Mouse (Mus musculus): ENCODE data around the gene Sh3bgrl.
"Not testable (repeated sequence)": the region's sequence is repeated elsewhere in the genome, so short reads cannot be mapped to it uniquely, and the experiment has no call there.

Sh3bgrl gene

GRCm38 (mm10) chrX:109095245-109096242 lies at the start of gene Sh3bgrl:
Gene Sh3bgrl, plus strand, starts transcription at chrX:109095365.
- TF ChIP-seq NANOG (IDR thresholded peaks at IDR 0.05; ENCODE audit: borderline replicate concordance, low read length) (no peak), POU5F1 (IDR thresholded peaks at IDR 0.05; ENCODE audit: borderline replicate concordance, low read length) (no peak), CTCF (conservative IDR thresholded peaks at IDR 0.05; ENCODE audit: low read length) (no peak)
- no peaks in the 10 kb centered on the region for H3K27me3 ChIP-seq (ENCODE audit: insufficient read depth, low read length)
- H3K4me1 ChIP-seq (replicated peaks; ENCODE audit: low read depth, low read length), result no peaks in the 10 kb centered on the region
- H3K9me3 ChIP-seq (ENCODE audit: low read length), result no peaks in the 10 kb centered on the region
- H3K36me3 ChIP-seq (ENCODE audit: insufficient read depth, low read length), result no peaks in the 10 kb centered on the region
- peak within 1 kb of the TSS; percentile 68 for H3K4me3 ChIP-seq (replicated peaks; ENCODE audit: low read length)

DNA sequence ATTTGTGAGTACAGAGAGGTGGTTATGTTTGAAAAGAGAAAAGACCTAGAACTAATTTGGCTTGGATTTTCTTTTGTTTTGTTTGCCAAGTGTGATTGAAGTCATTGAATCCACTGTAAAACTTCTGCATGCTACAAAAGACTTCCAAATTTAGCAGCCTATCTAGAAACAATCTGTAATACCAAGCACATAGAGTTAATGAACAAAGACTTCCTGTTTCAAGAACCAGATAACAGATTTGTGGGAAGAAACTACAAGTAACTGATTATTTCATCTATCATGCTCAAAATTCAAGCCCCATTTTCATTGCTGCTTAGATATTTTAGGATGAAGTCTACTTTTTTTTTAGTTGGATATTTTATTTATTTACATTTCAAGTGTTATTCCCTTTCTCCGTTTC lies 47.4 kb upstream of the Sh3bgrl start:
- no peak overlapping the region for H3K4me3 ChIP-seq (replicated peaks; ENCODE audit: low read length)
- H3K36me3 ChIP-seq (ENCODE audit: insufficient read depth, low read length), result no peaks in the 10 kb centered on the region
- TF ChIP-seq NANOG (IDR thresholded peaks at IDR 0.05; ENCODE audit: borderline replicate concordance, low read length) (no peak), CTCF (conservative IDR thresholded peaks at IDR 0.05; ENCODE audit: low read length) (no peak), POU5F1 (IDR thresholded peaks at IDR 0.05; ENCODE audit: borderline replicate concordance, low read length) (no peak)
- H3K9me3 ChIP-seq (ENCODE audit: low read length), result no peaks in the 10 kb centered on the region
- H3K27me3 ChIP-seq (ENCODE audit: insufficient read depth, low read length), result no peaks in the 10 kb centered on the region
- no peaks in the 10 kb centered on the region for H3K4me1 ChIP-seq (replicated peaks; ENCODE audit: low read depth, low read length)

GRCm38 (mm10) chrX:109071719-109072118 lies 23.4 kb upstream of the Sh3bgrl start:
- Histone ChIP-seq H3K9me3 (ENCODE audit: low read length) (no peaks in the 10 kb centered on the region), H3K4me1 (replicated peaks; ENCODE audit: low read depth, low read length) (no peaks in the 10 kb centered on the region), H3K27me3 (ENCODE audit: insufficient read depth, low read length) (no peaks in the 10 kb centered on the region), H3K36me3 (ENCODE audit: insufficient read depth, low read length) (no peaks in the 10 kb centered on the region), H3K4me3 (replicated peaks; ENCODE audit: low read length) (no peak overlapping the region)
- TF ChIP-seq POU5F1 (IDR thresholded peaks at IDR 0.05; ENCODE audit: borderline replicate concordance, low read length), result no peak
- TF ChIP-seq NANOG (IDR thresholded peaks at IDR 0.05; ENCODE audit: borderline replicate concordance, low read length), result no peak
- TF ChIP-seq CTCF (conservative IDR thresholded peaks at IDR 0.05; ENCODE audit: low read length), result no peak

- H3K9me3 ChIP-seq (ENCODE audit: low read length), result no peaks in the 10 kb centered on the region
- TF ChIP-seq CTCF (conservative IDR thresholded peaks at IDR 0.05; ENCODE audit: low read length), result no peak
- TF ChIP-seq POU5F1 (IDR thresholded peaks at IDR 0.05; ENCODE audit: borderline replicate concordance, low read length), result no peak
- no peak for TF ChIP-seq NANOG (IDR thresholded peaks at IDR 0.05; ENCODE audit: borderline replicate concordance, low read length)
- no peaks in the 10 kb centered on the region for H3K27me3 ChIP-seq (ENCODE audit: insufficient read depth, low read length)
- H3K4me3 ChIP-seq (replicated peaks; ENCODE audit: low read length), result no peak overlapping the region
- no peaks in the 10 kb centered on the region for H3K4me1 ChIP-seq (replicated peaks; ENCODE audit: low read depth, low read length)
- no peaks in the 10 kb centered on the region for H3K36me3 ChIP-seq (ENCODE audit: insufficient read depth, low read length)
These were observed 19.4 kb upstream of the Sh3bgrl start for GRCm38 (mm10) chrX:109075716-109076115.

- 0 out of 2 replicates have a peak, but pooled peaks have one; percentile 12 for TF ChIP-seq CTCF (conservative IDR thresholded peaks at IDR 0.05; ENCODE audit: low read length)
- TF ChIP-seq NANOG (IDR thresholded peaks at IDR 0.05; ENCODE audit: borderline replicate concordance, low read length), result no peak
- no peak for TF ChIP-seq POU5F1 (IDR thresholded peaks at IDR 0.05; ENCODE audit: borderline replicate concordance, low read length)
These were observed 18.8 kb upstream of the Sh3bgrl start for GRCm38 (mm10) chrX:109076355-109076754.

DNA sequence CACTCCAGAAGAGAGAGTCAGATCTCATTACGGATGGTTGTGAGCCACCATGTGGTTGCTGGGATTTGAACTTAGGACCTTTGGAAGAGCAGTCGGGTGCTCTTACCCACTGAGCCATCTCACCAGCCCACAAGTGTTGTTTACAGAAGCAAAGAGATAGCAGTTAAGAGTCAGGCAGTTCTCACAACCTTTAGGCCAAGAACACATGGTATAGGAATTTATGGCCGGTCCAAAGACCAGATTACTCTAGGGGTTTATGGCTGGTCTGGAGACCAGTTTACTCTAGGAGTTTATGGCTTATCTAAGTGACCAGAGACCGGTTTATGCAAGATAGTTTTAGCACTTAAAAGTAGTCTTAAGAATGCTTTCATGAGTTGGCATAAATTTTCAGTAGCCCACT lies 15.8 kb upstream of the Sh3bgrl start:
- not testable (repeated sequence) for H3K27me3 ChIP-seq (ENCODE audit: insufficient read depth, low read length); H3K9me3 ChIP-seq (ENCODE audit: low read length); H3K4me1 ChIP-seq (replicated peaks; ENCODE audit: low read depth, low read length); H3K4me3 ChIP-seq (replicated peaks; ENCODE audit: low read length); H3K36me3 ChIP-seq (ENCODE audit: insufficient read depth, low read length)

More at GRCm38 (mm10) chrX:109076355-109076754, 18.8 kb upstream of the Sh3bgrl start:
- no peaks in the 10 kb centered on the region for H3K36me3 ChIP-seq (ENCODE audit: insufficient read depth, low read length)
- no peaks in the 10 kb centered on the region for H3K9me3 ChIP-seq (ENCODE audit: low read length)
- H3K4me3 ChIP-seq (replicated peaks; ENCODE audit: low read length), result no peak overlapping the region
- H3K4me1 ChIP-seq (replicated peaks; ENCODE audit: low read depth, low read length), result no peaks in the 10 kb centered on the region
- H3K27me3 ChIP-seq (ENCODE audit: insufficient read depth, low read length), result no peaks in the 10 kb centered on the region

- Histone ChIP-seq H3K27me3 (ENCODE audit: insufficient read depth, low read length) (no peaks in the 10 kb centered on the region), H3K4me3 (replicated peaks; ENCODE audit: low read length) (no peak overlapping the region)
These were observed 8.1 kb upstream of the Sh3bgrl start for GRCm38 (mm10) chrX:109087073-109087472.

GRCm38 (mm10) chrX:109094800-109095199 lies 365 bp upstream of the Sh3bgrl start:
- H3K4me1 ChIP-seq (replicated peaks; ENCODE audit: low read depth, low read length), result no peaks in the 10 kb centered on the region
- no peaks in the 10 kb centered on the region for H3K27me3 ChIP-seq (ENCODE audit: insufficient read depth, low read length)
- no peaks in the 10 kb centered on the region for H3K9me3 ChIP-seq (ENCODE audit: low read length)
- H3K4me3 ChIP-seq (replicated peaks; ENCODE audit: low read length), result peak overlapping the region; percentile 68
- H3K36me3 ChIP-seq (ENCODE audit: insufficient read depth, low read length), result no peaks in the 10 kb centered on the region
- TF ChIP-seq CTCF (conservative IDR thresholded peaks at IDR 0.05; ENCODE audit: low read length) (no peak), POU5F1 (IDR thresholded peaks at IDR 0.05; ENCODE audit: borderline replicate concordance, low read length) (no peak), NANOG (IDR thresholded peaks at IDR 0.05; ENCODE audit: borderline replicate concordance, low read length) (no peak)

More at GRCm38 (mm10) chrX:109087073-109087472, 8.1 kb upstream of the Sh3bgrl start:
- TF ChIP-seq NANOG (IDR thresholded peaks at IDR 0.05; ENCODE audit: borderline replicate concordance, low read length), result no peak
- TF ChIP-seq POU5F1 (IDR thresholded peaks at IDR 0.05; ENCODE audit: borderline replicate concordance, low read length), result no peak
- no peak for TF ChIP-seq CTCF (conservative IDR thresholded peaks at IDR 0.05; ENCODE audit: low read length)
- Histone ChIP-seq H3K4me1 (replicated peaks; ENCODE audit: low read depth, low read length) (no peaks in the 10 kb centered on the region), H3K36me3 (ENCODE audit: insufficient read depth, low read length) (no peaks in the 10 kb centered on the region), H3K9me3 (ENCODE audit: low read length) (no peaks in the 10 kb centered on the region)
